Mouse (Mus musculus) heart, adult 11 months (tissue): ENCODE data around the gene Hoxa5.

Experiments
- DNase-seq: peaks from one replicate; pipeline ENCODE4 v3.0.0; 2022

Hoxa5 gene

DNA sequence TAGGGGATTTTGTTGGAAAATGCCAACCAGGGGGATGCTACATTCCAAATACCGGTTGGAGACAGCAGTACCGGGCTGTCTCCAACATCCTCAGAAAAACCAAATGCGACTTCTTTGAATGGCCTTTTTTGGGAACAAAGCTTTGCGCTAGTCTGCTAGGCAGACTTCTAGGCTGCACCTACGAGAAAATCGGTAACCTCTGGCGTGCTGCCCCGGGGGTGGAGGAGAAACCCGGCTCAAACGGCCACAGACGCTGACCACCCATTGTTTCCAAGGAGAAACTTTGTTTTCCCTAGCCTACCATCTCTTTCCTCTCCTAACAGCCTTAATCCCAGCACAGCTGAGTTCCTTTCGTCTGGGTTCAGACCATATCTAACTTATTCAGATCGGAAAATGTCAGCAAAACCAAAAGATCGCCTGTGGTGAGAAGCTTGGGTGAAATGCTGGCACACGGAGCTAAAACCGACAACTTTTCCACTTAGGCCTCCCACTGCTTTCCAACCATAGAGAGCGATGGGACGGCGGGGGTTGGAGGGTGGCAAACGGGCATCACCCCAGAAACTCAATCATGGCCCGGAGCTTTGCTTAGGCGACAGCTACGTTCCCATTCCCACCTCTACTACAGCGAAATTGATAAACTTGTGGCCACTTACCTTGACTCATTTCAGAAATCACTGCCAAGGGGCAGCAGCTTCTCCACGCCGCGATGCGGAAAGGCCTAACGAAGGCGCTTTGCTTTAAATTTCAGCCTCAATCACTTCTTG lies 35.4 kb upstream of the Hoxa5 start:
- DNase-seq, result peak; percentile 69

DNA sequence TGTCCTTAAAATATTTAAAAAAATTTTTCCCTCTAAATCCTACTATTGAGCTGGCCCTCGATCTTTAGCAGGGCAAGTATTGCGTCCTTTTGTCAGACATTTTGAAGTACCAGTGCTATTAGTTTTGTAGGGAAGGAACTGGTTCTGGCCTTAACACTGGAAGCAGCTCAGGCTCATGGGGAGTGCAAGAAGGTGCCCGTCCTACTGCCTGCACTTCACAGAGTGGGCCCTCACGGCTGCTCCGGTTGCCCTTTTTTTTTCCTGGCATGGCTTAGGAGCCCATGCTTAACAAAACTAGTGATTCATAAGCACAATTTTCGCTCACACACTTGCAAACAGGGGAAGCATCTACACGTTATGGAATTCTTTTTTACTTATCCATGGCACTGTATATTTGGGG lies 34.6 kb upstream of the Hoxa5 start:
- peak; percentile 36 for DNase-seq

DNA sequence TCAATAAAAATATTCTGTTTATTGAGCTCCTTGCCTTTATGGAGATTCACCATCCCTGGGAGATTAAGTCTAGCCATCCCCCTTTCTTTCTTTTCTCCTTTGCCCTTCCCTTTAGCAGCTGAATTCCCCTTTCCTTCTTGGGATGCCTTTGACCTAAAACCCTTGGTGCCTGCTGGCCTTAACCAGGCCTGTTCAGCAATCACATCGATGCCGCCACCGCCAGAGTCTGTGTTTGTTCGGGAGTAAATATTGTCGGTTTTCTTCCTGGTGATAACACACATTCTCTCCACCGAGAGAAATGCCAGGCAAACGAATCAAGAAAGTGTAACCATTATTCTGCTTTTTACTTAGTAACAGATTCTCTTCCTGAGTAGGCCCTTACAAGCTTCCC lies 33.8 kb upstream of the Hoxa5 start:
- peak; percentile 34 for DNase-seq

DNA sequence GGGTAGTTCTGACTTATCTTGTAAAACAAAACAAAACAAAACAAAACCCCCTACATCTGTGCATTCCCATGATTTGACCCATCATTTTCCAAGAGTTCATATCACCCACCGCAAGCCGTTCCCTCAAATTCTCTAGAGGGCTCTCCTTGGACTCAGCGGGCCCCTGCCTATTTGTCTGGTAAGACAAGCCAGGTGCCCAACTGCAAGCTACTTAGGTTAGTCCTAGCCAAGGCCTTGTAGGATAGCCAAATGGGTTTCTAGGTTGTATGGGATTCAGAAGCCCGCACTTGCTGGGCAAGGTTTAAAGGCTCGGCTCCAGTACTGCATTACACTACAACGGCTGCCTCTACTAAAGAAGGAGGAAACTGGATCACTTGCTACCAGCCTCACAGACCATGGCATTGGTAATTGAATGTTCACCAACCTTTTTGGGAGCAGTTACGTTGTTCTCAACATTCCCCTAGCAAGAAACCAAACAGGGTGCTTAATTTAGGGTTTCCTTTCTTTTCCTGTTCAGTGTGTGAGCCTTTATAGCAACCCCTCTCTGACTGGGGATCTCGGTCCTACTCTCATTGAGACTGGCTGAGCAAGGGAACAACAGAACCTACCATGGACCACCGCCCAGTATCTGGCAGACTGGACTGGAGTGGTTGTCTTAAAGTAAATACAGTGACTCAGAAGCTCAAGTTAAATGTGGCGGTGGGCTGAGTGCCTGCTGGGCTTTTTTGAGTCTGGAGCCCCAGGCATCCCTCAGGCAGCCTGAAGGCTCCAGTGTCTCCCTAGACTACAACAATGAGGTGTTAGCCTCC lies 33.2 kb upstream of the Hoxa5 start:
- DNase-seq, result peak; percentile 80

DNA sequence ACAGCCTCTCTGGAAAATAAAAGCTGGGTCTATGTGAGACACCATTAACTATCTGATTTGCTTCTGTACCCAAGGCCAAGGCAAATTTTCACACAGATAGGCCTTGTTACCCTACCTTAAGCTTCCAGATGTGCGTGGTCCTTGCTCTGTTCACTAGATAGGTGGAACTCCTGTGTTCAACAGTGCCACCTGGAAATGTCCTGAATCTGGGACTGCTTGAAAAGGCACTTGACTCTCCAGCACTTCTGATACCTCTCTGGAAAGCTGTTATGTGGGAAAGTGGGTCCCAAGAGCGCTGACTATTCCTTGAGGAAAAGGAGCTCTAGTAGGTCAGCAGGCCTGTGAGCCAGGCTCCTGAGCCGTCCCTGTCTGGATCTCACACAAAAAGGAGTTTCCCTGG lies 32.4 kb upstream of the Hoxa5 start:
- DNase-seq, result peak; percentile 76

DNA sequence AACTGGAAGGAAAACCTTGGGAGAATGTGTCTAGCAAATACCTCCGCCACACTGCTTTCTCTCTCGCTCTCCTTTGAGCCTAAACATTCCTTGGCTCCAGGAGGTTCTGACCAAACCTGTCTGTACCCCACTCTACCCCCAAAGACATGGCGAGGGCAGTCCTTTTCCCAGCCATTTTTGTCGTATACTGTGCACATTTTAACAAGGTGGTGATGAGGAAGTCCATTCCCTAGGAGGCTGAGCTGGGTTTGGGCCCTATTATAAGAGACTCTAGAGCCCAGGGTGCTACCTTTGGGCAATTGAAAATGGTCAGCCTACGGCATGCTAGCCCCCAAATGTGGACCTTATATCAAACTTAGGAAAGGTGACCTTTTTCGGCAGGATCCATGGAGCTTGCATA lies 31.5 kb upstream of the Hoxa5 start:
- peak; percentile 83 for DNase-seq

DNA sequence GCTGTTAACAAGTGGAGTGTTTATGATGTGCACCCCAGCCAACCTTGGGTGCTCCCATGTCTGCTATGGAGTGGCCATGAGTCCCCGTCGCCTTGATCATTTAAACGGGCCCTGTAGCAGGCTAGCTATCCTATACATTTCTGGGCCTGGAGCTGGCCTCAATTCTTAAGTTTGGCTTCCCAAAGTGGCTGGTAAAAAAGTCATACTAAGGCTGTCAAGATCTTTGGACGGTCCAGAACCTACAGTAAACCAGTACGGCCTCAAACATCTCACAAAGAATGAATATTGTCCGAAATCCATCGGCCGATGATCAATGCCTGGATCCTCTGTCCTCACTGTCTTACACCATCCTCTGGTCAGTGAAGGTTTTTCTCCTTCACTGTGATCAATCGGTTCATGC lies 30.9 kb upstream of the Hoxa5 start:
- peak; percentile 59 for DNase-seq

DNA sequence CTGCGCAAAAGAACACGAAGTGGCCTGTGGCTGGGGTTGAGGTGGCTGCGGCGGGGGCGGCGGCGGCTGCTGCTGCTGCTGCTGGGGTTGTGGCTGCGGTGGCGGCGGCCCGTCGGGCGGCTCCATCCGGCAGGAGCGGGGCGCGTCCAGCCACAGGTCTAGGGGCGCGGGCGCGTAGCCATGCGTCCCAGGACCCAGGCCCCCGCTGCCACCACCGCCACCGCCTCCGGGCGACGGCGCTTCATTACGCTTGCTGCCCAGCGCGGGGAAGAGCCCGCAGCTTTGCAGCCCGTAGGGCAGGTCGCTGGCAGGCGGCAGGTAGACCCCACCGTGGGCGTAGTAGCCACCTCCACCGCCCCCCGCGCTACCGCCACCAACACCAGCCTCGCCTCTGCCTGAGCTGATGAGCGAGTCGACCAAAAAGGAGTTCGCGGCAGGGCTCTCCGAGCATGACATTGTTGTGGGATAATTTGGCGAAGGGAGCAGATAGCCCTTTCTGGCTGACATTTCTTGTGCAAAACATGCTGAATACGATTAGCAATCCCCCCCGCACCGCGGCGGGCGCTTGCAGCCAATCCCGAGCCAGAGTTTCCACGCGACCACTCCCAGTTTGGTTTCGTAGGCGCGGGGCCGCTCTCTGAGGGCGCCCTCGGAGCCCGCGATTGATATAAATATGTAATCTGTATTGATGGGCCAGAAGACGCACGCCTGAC lies 30.2 kb upstream of the Hoxa5 start:
- DNase-seq, result peak; percentile 86

DNA sequence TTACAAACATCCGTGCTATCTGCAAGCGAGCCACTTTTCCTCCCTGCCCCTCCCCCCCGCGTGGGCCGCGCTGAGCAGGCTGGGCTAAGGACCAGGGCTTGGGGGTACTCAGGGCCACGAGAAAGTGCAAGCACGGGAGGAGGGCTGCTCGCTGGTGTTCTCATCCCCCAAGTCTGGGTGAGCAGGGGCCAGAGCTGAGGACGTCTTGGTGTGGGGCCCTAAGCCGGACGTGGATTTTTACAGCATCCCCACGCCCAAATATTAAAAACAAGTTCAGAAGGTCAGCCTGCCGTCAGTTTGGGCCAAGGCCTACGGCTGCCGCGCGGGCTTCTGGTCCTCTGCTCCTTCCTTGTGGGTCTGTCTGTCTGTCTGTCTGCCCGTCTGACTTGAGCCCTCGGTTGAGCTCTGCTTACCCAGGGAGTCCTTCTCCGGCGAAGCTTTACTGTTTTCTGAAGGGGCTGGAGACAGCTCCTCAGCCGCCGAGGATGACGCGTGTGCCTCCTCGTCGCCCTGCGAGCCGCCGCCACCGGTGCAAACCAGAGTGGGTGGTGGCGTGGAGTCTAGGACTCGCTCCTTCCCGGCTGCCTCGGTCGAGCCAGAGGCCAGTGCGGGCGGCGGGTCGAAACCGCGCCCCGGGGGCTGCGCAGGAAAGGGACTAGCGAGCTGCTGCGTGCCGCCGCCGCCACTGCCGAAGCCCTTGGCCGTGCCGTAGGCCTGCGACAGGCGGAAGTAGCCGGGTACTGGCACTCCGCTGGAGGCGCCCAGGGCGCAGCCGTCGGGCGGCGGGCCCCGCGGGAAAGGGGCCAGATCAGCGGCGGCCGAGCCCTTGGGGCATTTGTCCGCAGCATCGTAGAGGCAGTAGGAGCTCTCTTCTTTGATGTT lies 29.4 kb upstream of the Hoxa5 start:
- DNase-seq, result peak; percentile 88

DNA sequence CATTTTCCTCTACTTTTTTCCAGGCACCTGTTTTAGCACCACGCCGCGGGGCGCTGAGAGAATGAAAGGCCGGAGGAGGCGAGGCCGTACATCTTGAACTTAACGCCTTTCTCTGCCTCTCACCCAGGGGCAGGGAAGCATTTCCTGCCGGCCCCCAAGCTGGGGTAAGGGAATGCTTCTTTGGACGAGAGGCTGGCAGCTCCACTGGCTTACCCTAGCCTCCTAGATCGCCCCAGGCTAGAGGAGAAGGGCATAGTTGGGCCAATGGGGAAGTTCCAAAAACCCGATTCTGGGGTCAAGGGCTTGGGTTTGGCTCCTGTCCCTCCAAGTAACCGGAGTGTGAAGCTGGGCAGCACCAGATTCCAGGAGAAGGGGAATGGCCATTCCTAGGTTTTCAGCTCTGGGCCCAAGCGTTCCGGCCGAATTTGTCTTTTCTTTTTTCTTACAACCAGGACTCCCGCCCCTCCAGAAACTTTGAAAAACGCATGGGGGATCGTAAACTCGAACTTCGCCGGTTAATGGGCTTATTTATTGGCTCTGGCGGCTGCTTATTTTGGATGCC lies 28.7 kb upstream of the Hoxa5 start:
- peak; percentile 80 for DNase-seq

DNA sequence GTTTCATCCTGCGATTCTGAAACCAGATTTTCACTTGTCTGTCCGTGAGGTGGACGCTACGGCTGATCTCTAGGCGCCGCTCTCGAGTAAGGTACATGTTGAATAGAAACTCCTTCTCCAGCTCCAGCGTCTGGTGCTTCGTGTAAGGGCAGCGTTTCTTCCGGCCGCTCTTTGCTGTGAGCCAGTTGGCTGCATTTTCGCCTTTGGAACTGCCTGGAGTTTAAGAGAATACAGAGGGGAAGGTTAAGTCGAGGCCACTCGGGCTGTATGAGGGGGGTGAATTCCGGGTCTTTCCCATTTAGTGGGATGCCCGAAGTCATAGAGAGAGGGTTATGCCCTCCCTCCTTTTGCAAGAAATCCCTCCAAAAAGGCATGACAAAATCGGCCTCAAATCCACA lies 28.2 kb upstream of the Hoxa5 start:
- peak; percentile 79 for DNase-seq

DNA sequence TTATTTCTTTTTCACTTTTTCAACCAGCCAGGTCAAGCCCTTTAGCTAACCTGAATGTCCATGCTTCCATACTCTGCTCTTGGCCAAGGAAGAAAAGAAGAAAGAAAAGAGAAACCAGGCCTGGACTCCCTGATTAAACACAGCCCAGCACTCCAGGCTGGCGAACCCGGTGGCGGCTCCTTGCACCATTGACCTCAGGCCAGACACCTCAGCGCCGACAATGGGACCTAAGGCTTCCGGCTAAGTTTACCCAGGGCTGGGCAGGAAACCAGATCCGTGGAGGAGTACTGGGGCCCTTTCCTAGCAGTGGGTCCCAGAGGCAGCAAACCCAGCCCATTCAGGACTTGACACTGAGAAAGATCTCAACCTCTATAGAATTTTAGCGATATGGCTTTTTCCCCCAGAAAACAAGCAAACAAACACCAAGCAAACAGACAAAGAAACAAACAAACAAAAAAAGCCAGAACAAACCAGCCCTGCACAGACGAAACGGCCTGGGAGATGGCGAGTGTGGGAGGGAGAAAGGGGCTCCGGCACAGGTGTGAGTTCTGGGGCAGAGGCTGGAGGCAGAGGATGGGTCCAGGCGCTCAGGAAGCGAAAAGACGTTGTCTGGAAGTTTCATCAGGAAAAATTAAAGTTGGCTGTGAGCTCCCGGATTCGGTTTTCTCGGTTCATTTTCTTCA lies 27.6 kb upstream of the Hoxa5 start:
- peak; percentile 87 for DNase-seq

DNA sequence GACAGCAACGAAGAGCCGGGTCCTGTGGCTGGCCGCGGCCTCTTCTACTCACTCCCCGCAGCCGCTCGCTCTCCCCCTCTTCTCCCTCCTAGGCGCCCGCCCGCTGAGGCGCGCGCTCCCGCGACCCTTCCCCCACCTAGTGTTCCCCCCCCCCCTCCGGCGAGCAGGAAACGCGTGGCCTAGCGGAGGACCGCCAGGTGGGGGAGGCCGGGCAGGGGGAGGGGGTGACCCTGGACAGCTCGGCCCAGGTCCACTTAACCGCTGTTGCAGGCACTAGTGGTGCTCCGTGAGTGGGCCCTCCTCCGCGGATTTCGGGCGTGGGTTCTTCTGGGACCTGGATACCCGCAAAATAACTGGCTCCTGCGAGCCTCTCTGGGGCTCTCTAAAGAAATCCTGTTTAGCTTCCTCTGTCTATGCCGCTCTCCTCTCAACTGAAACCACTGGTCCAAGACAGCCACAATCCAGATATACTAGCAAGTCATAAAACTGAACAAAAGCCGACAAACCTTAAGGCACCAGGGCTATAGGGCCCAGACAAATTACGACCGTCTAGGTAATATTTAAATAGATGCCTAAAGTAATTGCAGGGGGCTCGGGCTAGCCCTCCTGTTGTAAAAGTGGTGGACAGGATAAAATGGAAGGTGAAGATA lies 26.3 kb upstream of the Hoxa5 start, which contains the start of gene Hoxa9:
Gene Hoxa9, minus strand, starts transcription at position 574 of the 650 bp plus-strand sequence.
- peak; percentile 82 for DNase-seq

DNA sequence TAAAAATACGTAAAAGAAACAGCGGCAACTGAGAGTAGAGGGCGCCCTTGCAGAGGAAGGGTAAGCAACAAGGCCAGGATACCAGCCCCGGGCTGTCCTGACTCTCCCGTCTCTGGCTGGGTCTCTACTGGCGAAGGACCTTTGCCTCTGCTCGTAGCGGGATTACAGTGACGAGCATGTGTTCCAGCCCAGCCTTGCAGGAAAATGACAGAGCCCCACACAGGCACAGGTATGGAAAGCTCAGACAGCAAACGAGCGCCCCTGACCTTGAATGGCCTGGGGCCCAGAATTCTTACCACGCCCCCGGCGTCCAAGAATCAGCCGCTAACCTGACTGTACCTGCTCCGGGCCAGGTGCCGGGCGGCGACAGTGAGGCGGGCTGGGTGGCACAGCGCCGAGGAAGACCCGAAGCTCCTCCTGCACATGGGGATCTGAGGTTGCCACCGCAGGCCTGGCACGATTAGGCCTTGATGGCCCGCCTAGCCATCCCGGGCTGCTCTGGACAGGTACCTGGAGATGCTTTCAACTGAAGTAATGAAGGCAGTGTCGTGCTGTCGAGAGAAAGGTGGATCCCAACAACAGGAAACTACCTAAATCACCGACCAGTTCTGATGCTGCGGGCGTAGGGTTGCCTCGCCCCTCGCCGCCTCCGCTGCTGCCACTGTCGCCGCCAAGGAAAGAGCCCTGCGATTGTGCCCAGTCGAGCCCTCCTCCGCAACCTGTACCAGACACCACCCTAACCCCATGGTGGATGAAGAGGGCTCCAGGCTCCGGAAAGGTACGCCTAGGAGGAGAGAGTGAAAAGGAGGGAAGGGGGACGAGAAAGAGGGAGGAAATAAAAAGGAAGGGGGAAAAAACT lies 25.4 kb upstream of the Hoxa5 start:
- DNase-seq, result no peak

DNA sequence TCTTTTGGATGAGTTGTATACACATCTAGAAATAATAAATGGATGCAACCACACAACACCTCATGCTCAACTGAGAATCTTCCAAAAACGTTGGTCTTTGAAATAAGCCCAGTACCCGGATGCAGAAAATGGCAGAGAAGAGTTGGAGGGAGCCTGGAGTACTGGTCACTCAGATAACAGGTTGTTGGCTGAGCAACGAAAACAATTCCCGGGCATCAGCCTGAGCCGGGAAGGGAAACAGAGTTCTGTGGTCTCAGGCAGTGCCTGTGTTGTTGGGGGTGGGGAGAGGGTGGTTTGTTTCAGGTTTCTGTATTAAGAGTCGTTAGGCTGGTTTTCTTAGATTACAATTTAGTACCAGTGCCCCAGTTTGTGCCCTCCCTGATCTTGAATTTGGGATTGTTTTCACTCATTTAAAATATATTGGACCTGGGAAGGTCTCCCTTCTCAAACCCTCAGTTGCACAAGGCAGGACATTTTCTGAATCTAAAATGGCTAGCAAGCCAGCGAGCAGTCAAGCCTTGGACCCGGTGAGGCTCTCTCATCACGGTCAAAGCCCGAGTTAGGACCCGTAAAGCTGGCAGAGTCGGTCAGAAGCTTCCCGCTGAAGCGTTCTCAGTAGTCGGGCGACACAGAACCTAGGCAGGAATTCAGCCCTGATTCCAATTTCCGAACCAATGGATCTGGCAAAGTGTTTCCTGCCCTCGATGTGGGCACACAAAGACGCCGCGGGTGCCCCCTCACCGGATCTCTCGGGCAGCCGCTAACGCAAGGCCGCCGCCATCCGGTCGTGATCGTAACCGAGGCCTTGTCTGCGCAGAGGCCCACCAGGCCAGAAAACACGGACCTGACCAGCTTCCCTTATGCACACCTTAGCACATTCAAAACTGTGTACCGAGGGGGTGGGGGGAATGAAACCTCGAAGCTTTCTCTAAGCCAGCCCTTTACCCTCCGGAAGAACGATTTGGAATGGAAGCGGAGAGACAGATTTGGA lies 24.4 kb upstream of the Hoxa5 start:
- no peak for DNase-seq

DNA sequence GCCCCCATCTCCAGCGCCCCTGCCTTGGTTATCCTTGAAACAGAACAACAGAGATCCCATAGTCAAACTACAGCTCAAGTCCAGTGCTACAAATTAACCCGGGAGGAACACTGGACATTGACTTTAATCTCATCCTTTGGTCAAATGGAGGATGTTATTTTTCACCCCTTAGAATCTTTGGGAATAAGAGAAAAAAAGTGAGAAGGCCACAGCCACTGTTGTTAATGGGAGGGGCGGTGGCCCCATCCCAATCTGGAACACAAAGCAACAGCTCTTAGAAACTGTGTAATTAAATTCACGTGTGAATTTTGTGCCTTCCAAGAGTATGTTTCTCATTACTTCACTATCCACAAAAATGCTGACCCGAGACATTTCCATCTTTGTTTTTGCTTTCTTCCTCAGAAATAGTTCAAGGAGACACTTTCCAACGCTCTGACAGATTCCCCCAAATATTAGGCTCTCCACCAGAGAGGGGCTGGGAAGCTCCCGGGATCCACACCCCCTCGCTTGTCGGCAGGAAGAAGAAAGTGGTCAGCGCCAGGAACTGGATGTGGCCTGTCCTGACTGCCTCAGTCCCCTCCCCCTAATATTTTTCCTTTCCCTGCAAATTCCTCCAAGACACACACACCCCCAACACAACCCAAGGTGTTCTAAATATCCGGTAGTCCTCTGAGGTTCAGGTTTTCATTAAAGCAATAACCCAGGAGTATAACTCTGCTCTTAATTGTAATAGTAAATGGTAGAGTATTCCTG lies 23.3 kb upstream of the Hoxa5 start:
- DNase-seq, result no peak

DNA sequence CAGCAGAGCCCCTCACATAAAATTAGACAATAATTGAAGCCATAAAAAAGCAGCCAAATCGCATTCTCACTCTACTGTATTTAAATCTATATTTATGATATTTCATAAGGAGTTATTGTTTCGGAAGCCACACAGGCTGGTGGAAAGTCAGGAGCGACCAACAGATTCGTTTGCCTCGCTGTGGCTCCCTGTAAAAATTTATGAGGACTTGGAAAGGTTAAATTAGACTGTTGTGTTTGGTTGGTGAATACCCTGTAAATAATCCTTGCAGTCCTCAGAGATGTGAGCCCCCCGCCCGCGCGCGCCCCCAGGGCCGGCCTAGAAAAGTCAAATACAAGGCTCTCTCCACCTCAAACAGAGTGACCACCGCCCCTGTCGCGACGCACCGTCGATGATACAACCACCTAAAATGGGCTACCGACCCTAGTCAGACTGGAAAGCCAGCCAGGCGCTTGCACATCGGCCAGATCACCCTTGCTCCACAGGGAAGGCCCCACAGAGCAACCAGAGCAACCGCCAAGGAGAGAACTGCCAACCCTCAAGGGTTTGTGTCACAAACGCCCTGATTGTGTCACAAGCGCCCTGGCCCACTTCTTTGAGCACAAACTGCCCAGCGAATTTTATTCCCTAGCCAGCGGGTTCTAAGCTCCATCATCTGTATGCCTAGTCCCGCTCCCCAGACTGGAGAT lies 22.3 kb upstream of the Hoxa5 start:
- no peak for DNase-seq
